Mouse (Mus musculus) hindbrain, embryonic 12.5 days (tissue): ENCODE data around the gene Baz1a. TPM values are rescaled to one million over a fixed set of nuclear protein-coding genes. Genes with fewer than 3 reads are reported as not detected.

Experiments
- ATAC-seq: fragments of 200-750 bp; cut with Nextera tagmentation; 2 replicates; pipeline ENCODE4 v1.8.0; 2017; ENCODE audit warnings: moderate TSS enrichment; ENCODE audit not compliant: low FRiP score
- H3K27ac ChIP-seq: fragments of 300-500 bp; sonication (generic); 2 replicates; pipeline ENCODE4 v1.5.1; 2016; ENCODE audit warnings: mild to moderate bottlenecking
- H3K27me3 ChIP-seq: fragments of 300-500 bp; sonication (generic); 2 replicates; pipeline ENCODE4 v1.6.1; 2016; ENCODE audit warnings: mild to moderate bottlenecking
- H3K36me3 ChIP-seq: fragments of 300-500 bp; sonication (generic); 2 replicates; pipeline ENCODE4 v1.6.1; 2016; ENCODE audit warnings: mild to moderate bottlenecking
- H3K4me1 ChIP-seq: fragments of 300-500 bp; sonication (generic); 2 replicates; pipeline ENCODE4 v1.6.1; 2016
- H3K4me2 ChIP-seq: fragments of 300-500 bp; sonication (generic); replicated peaks from 2 replicates; pipeline ENCODE4 v1.6.1; 2016; ENCODE audit warnings: mild to moderate bottlenecking
- H3K4me3 ChIP-seq: fragments of 300-500 bp; sonication (generic); 2 replicates; pipeline ENCODE4 v1.5.1; 2016; ENCODE audit warnings: mild to moderate bottlenecking
- H3K9ac ChIP-seq: fragments of 300-500 bp; sonication (generic); 2 replicates; pipeline ENCODE4 v1.6.1; 2016; ENCODE audit warnings: mild to moderate bottlenecking, moderate library complexity
- H3K9me3 ChIP-seq: fragments of 300-500 bp; sonication (generic); replicated peaks from 2 replicates; pipeline ENCODE4 v1.6.1; 2016; ENCODE audit warnings: mild to moderate bottlenecking
- whole genome bisulfite sequencing: fragments of 180-500 bp; shearing (Covaris S2); methylation state at CpG from one replicate; pipeline ENCODE4 v1.1.7; 2016; 5-methylcytosine and 5-hydroxymethylcytosine counted together
- polyA plus RNA-seq: library from polyadenylated mRNA; unstranded; fragments of >200 nt; fragmentation: Nextera tagmentation; extraction: Ambion mirVana; gene quantifications from 2 replicates; pipeline ENCODE4 v1.2.1, GENCODE M21; 2016

Baz1a gene
- polyA plus RNA-seq, 1 experiment from 2014 or later, result 28.1 TPM

DNA sequence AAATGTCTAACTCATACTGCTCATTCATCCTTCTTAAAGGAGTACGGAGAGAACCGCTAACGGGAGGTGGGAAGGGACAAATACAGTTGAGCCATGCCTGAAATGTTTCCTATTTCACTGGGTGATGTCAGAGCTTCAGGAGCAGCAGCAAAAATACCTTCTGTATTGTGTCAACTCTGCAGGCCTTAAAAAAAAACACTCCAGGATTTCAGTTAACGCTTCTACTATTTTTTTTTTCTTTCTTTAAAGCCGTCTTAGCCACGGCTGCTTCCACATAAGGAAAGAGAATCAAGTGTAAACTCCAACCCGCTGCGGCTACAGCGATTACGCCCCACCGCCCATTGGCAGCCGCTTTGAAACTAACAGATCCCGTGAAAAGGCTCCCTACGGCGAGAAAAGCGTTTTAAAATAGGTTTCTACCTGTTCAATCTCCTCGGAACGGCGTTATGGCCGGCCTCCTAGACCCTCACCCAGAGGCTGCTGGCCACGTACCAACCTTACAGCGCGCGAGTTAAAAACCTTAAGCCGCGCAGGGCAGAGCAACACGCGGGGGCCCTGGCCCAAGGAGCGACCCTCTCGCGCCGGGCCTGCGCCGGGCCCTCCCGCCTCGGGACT, 152.1 kb downstream of the Baz1a start:
- peak overlapping the region; percentile 97 for H3K9ac ChIP-seq
- under 1% methylated on average over 36 of the region's 36 CpGs for WGBS
- peak overlapping the region; percentile 99 for H3K27ac ChIP-seq
- H3K36me3 ChIP-seq, result peaks cover 18% of the 10 kb centered on the region
- peaks cover 9% of the 10 kb centered on the region for H3K4me1 ChIP-seq
- ATAC-seq, result no peak; the same call in 1 of the 2 replicates
- H3K4me3 ChIP-seq, result peak overlapping the region; percentile 97
- peak overlapping the region; percentile 68 for H3K4me2 ChIP-seq
- H3K9me3 ChIP-seq, result no peaks in the 10 kb centered on the region
- no peaks in the 10 kb centered on the region for H3K27me3 ChIP-seq

DNA sequence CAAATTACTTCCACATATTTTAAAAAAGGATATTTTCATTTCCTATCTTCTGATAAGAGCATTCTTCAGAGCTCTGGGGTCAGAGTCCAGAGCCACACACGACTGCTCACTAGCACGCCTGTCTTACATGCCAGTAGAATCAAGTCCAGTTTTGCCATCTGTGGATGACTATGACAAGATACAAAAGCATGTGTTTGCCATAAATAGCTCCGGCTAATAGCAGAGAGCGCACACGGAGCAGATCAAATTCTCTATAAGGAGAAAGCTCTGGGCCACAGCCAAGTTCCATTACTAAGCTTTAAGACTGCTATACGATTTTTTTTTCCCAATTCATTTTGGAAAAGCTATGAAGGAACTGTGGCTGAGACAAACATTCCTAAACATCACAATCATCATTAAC, 154.6 kb downstream of the Baz1a start:
- H3K4me3 ChIP-seq, result no peak overlapping the region
- H3K36me3 ChIP-seq, result peaks cover 30% of the 10 kb centered on the region
- H3K27ac ChIP-seq, result no peak overlapping the region
- H3K4me2 ChIP-seq, result no peak overlapping the region
- no peaks in the 10 kb centered on the region for H3K27me3 ChIP-seq
- no peak for ATAC-seq
- H3K4me1 ChIP-seq, result peaks cover 9% of the 10 kb centered on the region
- 88% methylated on average over 6 of the region's 6 CpGs for WGBS
- no peak overlapping the region for H3K9ac ChIP-seq
- H3K9me3 ChIP-seq, result no peaks in the 10 kb centered on the region

DNA sequence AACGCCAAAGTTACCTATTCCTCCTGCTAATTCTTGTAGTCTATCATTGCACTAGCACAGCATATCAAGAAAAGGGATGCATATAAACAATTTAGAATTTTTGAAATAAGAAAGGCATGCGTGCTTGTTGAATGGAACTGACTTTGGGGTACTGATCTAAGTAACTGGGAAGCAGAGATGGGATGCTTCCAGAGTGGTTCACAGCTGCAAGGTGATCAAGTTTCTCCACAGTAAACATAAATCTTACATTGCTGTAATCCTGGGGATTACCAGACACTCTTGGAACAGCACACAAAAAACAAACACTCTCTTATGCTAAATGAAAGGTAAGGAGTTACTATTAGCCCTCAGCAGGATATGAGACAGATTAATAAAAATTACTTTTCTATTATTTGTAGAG, 163.6 kb downstream of the Baz1a start:
- H3K27ac ChIP-seq, result no peak overlapping the region
- peaks cover 6% of the 10 kb centered on the region; the same call in 1 of the 2 replicates for H3K36me3 ChIP-seq
- H3K27me3 ChIP-seq, result no peaks in the 10 kb centered on the region
- H3K4me3 ChIP-seq, result no peak overlapping the region
- H3K9ac ChIP-seq, result no peak overlapping the region
- 91% methylated on average over 2 of the region's 2 CpGs for WGBS
- no peaks in the 10 kb centered on the region for H3K9me3 ChIP-seq
- no peak overlapping the region for H3K4me2 ChIP-seq
- no peak for ATAC-seq
- no peaks in the 10 kb centered on the region for H3K4me1 ChIP-seq

DNA sequence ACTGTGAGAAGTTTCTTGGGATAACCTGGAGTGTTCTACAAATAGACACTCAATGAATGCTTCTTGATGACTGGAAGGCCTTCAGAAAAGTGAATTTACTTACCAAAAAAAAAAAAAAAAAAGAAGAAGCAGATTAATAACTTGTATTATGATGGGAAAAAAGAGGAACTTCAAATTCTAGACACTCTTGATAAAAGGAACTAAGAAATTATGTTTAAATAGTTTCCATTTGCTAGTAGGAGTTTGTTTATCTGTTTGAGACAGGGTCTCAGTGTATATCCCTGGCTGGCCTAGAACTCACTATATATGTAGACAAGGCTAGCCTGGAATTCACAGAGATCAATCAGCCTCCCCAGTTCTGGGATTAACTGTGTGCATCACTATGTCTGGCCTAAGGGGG, 169.7 kb downstream of the Baz1a start:
- Histone ChIP-seq H3K4me1 (no peaks in the 10 kb centered on the region), H3K4me2 (no peak overlapping the region), H3K9me3 (no peaks in the 10 kb centered on the region), H3K9ac (no peak overlapping the region), H3K4me3 (no peak overlapping the region), H3K27ac (no peak overlapping the region), H3K36me3 (no peaks in the 10 kb centered on the region), H3K27me3 (no peaks in the 10 kb centered on the region)
- no peak for ATAC-seq

Other genes with a start within 250 kb of the Baz1a start
- 208 and 220 TPM in 2 replicates for gene Snx6, start 218.6 kb downstream of the Baz1a start, polyA plus RNA-seq
- 227 and 229 TPM in 2 replicates for gene Cfl2, start 151.5 kb downstream of the Baz1a start, polyA plus RNA-seq
- not detected in 2 replicates for gene Gm20403, start 27.8 kb downstream of the Baz1a start, polyA plus RNA-seq
- 28.5 and 33.2 TPM in 2 replicates for gene 2700097O09Rik, start 65.8 kb upstream of the Baz1a start, polyA plus RNA-seq
- gene Srp54a, start 65.9 kb upstream of the Baz1a start, polyA plus RNA-seq, result 153 and 171 TPM in 2 replicates
- gene Fam177a, start 110.1 kb upstream of the Baz1a start, polyA plus RNA-seq, result 21.6 and 25.1 TPM in 2 replicates
- 59.5 and 65.2 TPM in 2 replicates for gene Srp54b, start 140.8 kb upstream of the Baz1a start, polyA plus RNA-seq
- gene 1700047I17Rik2, start 185.2 kb upstream of the Baz1a start, polyA plus RNA-seq, result 0.09 and 3.7 TPM in 2 replicates
- 71.0 and 84.8 TPM in 2 replicates for gene Srp54c, start 215.8 kb upstream of the Baz1a start, polyA plus RNA-seq